21 mouse cellular contexts compared by ENCODE assay signal in the genomic region with DNA sequence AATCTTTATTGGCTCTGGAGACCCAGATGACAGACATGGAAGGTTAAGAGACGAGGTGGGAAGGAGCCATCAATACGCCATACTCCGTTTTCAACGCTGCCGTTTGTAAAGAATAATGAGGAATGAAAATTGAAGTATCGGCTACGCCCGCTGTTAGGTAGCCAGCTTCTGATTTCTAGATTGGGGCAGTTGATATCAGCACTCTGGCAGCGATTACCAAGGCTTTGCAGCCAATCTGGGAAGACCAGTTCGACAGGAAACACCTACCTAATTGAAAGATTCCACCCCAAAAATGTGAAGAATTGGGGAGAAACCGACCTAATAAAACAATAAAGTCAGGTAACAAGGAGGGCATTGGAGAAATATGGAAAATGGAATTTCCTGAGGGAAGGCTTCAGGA. TPM values are rescaled to one million over a fixed set of nuclear protein-coding genes. Genes with fewer than 3 reads are reported as not detected.
DNase-seq lines count a peak whose midpoint lies in the region; ATAC-seq and TF ChIP-seq lines count a peak whose summit lies in the region.
"Had no signal": no experiment of that assay in that cellular context is flagged by ENCODE, and none has a peak within 500 bp of the region (broad histone marks: within the 10 kb centered on the region; RNA-seq: fewer than 3 reads in every experiment).

No protein-coding gene starts in this region.

- no peaks in the 10 kb centered on the region for H3K36me3 ChIP-seq in kidney, embryonic 14.5 days (ENCODE audit: control insufficient read depth, insufficient read depth, low read length)
- H3K36me3 ChIP-seq in lung, postnatal 0 days (ENCODE audit: insufficient read depth, low read length): no peaks in the 10 kb centered on the region
- H3K36me3 ChIP-seq in intestine, embryonic 16.5 days (ENCODE audit: control insufficient read depth, insufficient read depth, low read length): no peaks in the 10 kb centered on the region
- H3K36me3 ChIP-seq in stomach, postnatal 0 days (ENCODE audit: control insufficient read depth, insufficient read depth, low read length): no peaks in the 10 kb centered on the region
- H3K36me3 ChIP-seq: forebrain, embryonic 12.5 days; heart, embryonic 15.5 days; limb, embryonic 13.5 days had no signal

- H3K9me3 ChIP-seq in kidney, embryonic 14.5 days (ENCODE audit: control insufficient read depth, low read length): no peaks in the 10 kb centered on the region
- no peaks in the 10 kb centered on the region for H3K9me3 ChIP-seq in lung, postnatal 0 days (ENCODE audit: low read length)
- no peaks in the 10 kb centered on the region for H3K9me3 ChIP-seq in intestine, embryonic 16.5 days (ENCODE audit: control insufficient read depth, low read length)
- no peaks in the 10 kb centered on the region for H3K9me3 ChIP-seq in stomach, postnatal 0 days (ENCODE audit: control insufficient read depth, low read length)
- H3K9me3 ChIP-seq: forebrain, embryonic 12.5 days; heart, embryonic 15.5 days; limb, embryonic 13.5 days had no signal

- H3K27me3 ChIP-seq in kidney, embryonic 14.5 days (ENCODE audit: control insufficient read depth, insufficient read depth, low read length): no peaks in the 10 kb centered on the region
- no peaks in the 10 kb centered on the region for H3K27me3 ChIP-seq in lung, postnatal 0 days (replicated peaks; ENCODE audit: insufficient read depth, low read length)
- H3K27me3 ChIP-seq in intestine, embryonic 16.5 days (replicated peaks; ENCODE audit: control insufficient read depth, insufficient read depth, low read length): no peaks in the 10 kb centered on the region
- no peaks in the 10 kb centered on the region for H3K27me3 ChIP-seq in stomach, postnatal 0 days (ENCODE audit: control insufficient read depth, insufficient read depth, low read length)
- H3K27me3 ChIP-seq: forebrain, embryonic 12.5 days; heart, embryonic 15.5 days; limb, embryonic 13.5 days had no signal

- H3K9ac ChIP-seq in kidney, embryonic 14.5 days (ENCODE audit: low read depth, low read length): no peak overlapping the region
- H3K9ac ChIP-seq in lung, postnatal 0 days (replicated peaks; ENCODE audit: low read depth): no peak overlapping the region
- no peak overlapping the region for H3K9ac ChIP-seq in intestine, embryonic 16.5 days (ENCODE audit: low read depth, low read length)
- H3K9ac ChIP-seq in stomach, postnatal 0 days (ENCODE audit: low read length): no peak overlapping the region
- H3K9ac ChIP-seq: forebrain, embryonic 12.5 days; heart, embryonic 15.5 days; limb, embryonic 13.5 days; liver, embryonic 14.5 days had no signal

- H3K4me2 ChIP-seq in kidney, embryonic 14.5 days (replicated peaks; ENCODE audit: low read depth, low read length): no peak overlapping the region; the same call in 1 of the 2 replicates
- 0 out of 2 replicates have a peak overlapping the region, but pooled peaks have one; percentile 32 for H3K4me2 ChIP-seq in lung, postnatal 0 days (replicated peaks; ENCODE audit: low read depth, low read length)
- H3K4me2 ChIP-seq in intestine, embryonic 16.5 days (ENCODE audit: low read depth, low read length): peak overlapping the region; percentile 12; the same call in 1 of the 2 replicates
- H3K4me2 ChIP-seq in stomach, postnatal 0 days (replicated peaks; ENCODE audit: low read depth): peak overlapping the region; percentile 31
- H3K4me2 ChIP-seq: forebrain, embryonic 12.5 days; heart, embryonic 15.5 days; limb, embryonic 13.5 days; midbrain, embryonic 11.5 days had no signal

- 58% methylated on average over 11 of the region's 11 CpGs for WGBS in kidney, embryonic 14.5 days
- 42% methylated on average over 11 of the region's 11 CpGs for WGBS in lung, postnatal 0 days
- whole genome bisulfite sequencing in intestine, embryonic 16.5 days: 53% methylated on average over 11 of the region's 11 CpGs
- 51% methylated on average over 11 of the region's 11 CpGs for WGBS in stomach, postnatal 0 days

- no peak for TF ChIP-seq EP300 in lung, postnatal 0 days (IDR thresholded peaks at IDR 0.05)
- peak; percentile 19 for TF ChIP-seq EP300 in stomach, postnatal 0 days (optimal IDR thresholded peaks at IDR 0.05)

- intact Hi-C loops in left cerebral cortex, postnatal 14 days (cut with DNase I): no loop called here

- no peak for ATAC-seq in kidney, embryonic 14.5 days (ENCODE audit: low FRiP score, low TSS enrichment)
- no peak for ATAC-seq in lung, postnatal 0 days
- ATAC-seq in intestine, embryonic 16.5 days: peak; percentile 33; the same call in 1 of the 2 replicates
- ATAC-seq in stomach, postnatal 0 days (ENCODE audit: low FRiP score, low TSS enrichment): peak; percentile 54
- ATAC-seq: hindbrain, embryonic 16.5 days had no signal

- no peak for DNase-seq in kidney, postnatal 14 days
- no peak for DNase-seq in lung, postnatal 0 days (ENCODE audit: low spot score)
- no peak for DNase-seq in lung, postnatal 25 days (ENCODE audit: low spot score)
- DNase-seq in stomach, postnatal 0 days (ENCODE audit: low spot score): no peak
- no peak for DNase-seq in left cerebral cortex, postnatal 14 days (ENCODE audit: low spot score in 2 of 2)
- DNase-seq: adrenal gland, postnatal 25 days; B cell, adult 2 months; cerebellum, adult 11 months; cerebellum, postnatal 10 days; gastrocnemius, postnatal 10 days; heart, adult 18-20 months; thymus, postnatal 36 days had no signal

- no peak overlapping the region for H3K4me3 ChIP-seq in kidney, embryonic 14.5 days (ENCODE audit: low read length)
- H3K4me3 ChIP-seq in lung, postnatal 0 days (ENCODE audit: low read depth, low read length): no peak overlapping the region
- H3K4me3 ChIP-seq in intestine, embryonic 16.5 days (ENCODE audit: low read length): no peak overlapping the region
- H3K4me3 ChIP-seq in stomach, postnatal 0 days (ENCODE audit: low read depth, low read length): peak overlapping the region; percentile 4; the same call in 1 of the 2 replicates
- H3K4me3 ChIP-seq: forebrain, embryonic 12.5 days; heart, embryonic 15.5 days; limb, embryonic 13.5 days had no signal

- no peaks in the 10 kb centered on the region for H3K4me1 ChIP-seq in kidney, embryonic 14.5 days (ENCODE audit: control insufficient read depth, insufficient read depth, low read length)
- no peaks in the 10 kb centered on the region for H3K4me1 ChIP-seq in lung, postnatal 0 days (ENCODE audit: insufficient read depth, low read depth, low read length)
- no peaks in the 10 kb centered on the region for H3K4me1 ChIP-seq in intestine, embryonic 16.5 days (ENCODE audit: control insufficient read depth, insufficient read depth, low read length)
- 0 out of 2 replicates have a peak, but pooled peaks cover 2% of the 10 kb centered on the region for H3K4me1 ChIP-seq in stomach, postnatal 0 days (replicated peaks; ENCODE audit: control insufficient read depth, insufficient read depth)
- H3K4me1 ChIP-seq: forebrain, embryonic 12.5 days had no signal

- TF ChIP-seq CTCF in lung, postnatal 0 days (IDR thresholded peaks at IDR 0.05): no peak
- no peak for TF ChIP-seq CTCF in stomach, postnatal 0 days (IDR thresholded peaks at IDR 0.05; ENCODE audit: low read depth)

- H3K27ac ChIP-seq in kidney, embryonic 14.5 days (ENCODE audit: low read depth, low read length): peak overlapping the region; percentile 37; the same call in 1 of the 2 replicates
- H3K27ac ChIP-seq in lung, postnatal 0 days (ENCODE audit: low read length): no peak overlapping the region
- H3K27ac ChIP-seq in intestine, embryonic 16.5 days (ENCODE audit: low read length): no peak overlapping the region
- peak overlapping the region; percentile 88 for H3K27ac ChIP-seq in stomach, postnatal 0 days (replicated peaks)
- H3K27ac ChIP-seq: forebrain, embryonic 12.5 days; heart, embryonic 15.5 days; limb, embryonic 13.5 days; liver, embryonic 14.5 days; macrophage had no signal

RNA-seq across cellular contexts. Expression of a gene that starts 38.2 kb away (rescaled TPM):
- 15.3 and 23.5 TPM in 2 replicates for polyA plus RNA-seq in kidney, embryonic 14.5 days (2014; fragmentation: Nextera tagmentation; extraction: Ambion mirVana)
- polyA plus RNA-seq in lung, postnatal 0 days (2015; fragmentation: Nextera tagmentation; extraction: Ambion mirVana): 7.2 and 7.7 TPM in 2 replicates
- 7.4 and 8.1 TPM in 2 replicates for polyA plus RNA-seq in intestine, embryonic 16.5 days (2015; fragmentation: Nextera tagmentation; extraction: Ambion mirVana)
- polyA plus RNA-seq in stomach, postnatal 0 days (2015; fragmentation: Nextera tagmentation; extraction: Ambion mirVana): 6.8 TPM in 2 replicates
- 10 to 100 TPM; 15.4 to 17.7 TPM for total RNA-seq in left cerebral cortex, postnatal 14 days (2021)

Comparison
In these comparisons a context has a peak if more than half of its experiments do, and no peak if none do; other contexts are left out.
1. ATAC-seq: peak in intestine, embryonic 16.5 days (single experiment) and stomach, postnatal 0 days (single experiment); none in kidney, embryonic 14.5 days (single experiment) and lung, postnatal 0 days (single experiment).
2. H3K27ac ChIP-seq: peak in kidney, embryonic 14.5 days (single experiment) and stomach, postnatal 0 days (single experiment); none in lung, postnatal 0 days (single experiment) and intestine, embryonic 16.5 days (single experiment).